Mouse (Mus musculus): Measurements from ENCODE around the gene Vmn2r107.

Gene Vmn2r107

GRCm38 (mm10) chr17:20344942-20345341 lies at the start of gene Vmn2r107:
Gene Vmn2r107 (plus strand): TSS chr17:20345242.
- DNase-seq = no peak

- no peak for DNase-seq
Observed at GRCm38 (mm10) chr17:20305790-20306189, 39.3 kb upstream of the Vmn2r107 start.

GRCm38 (mm10) chr17:20399105-20399504 lies 54.1 kb downstream of the Vmn2r107 start:
- no peak for DNase-seq

GRCm38 (mm10) chr17:20413846-20414245 lies 68.8 kb downstream of the Vmn2r107 start, which contains the start of gene Vmn1r224:
Gene Vmn1r224 (plus strand): TSS chr17:20414146.
- DNase-seq = no peak
